Mouse (Mus musculus): ENCODE measurements around the gene Atp10b. TPM values are rescaled to one million over a fixed set of nuclear protein-coding genes. Genes with fewer than 3 reads are reported as not detected.
"Not testable (repeated sequence)": the region's sequence is repeated elsewhere in the genome, so short reads cannot be mapped to it uniquely, and the experiment has no call there.

The Atp10b gene
- polyA plus RNA-seq (2012; rRNA removed): 0.23 and 0.31 TPM in 2 replicates

GRCm38 (mm10) chr11:43149577-43149976, at the start of gene Atp10b:
Gene Atp10b (plus strand): TSS chr11:43149877.
- no peak for DNase-seq
- WGBS: 43% methylated on average over 1 of the region's 1 CpGs
- Histone ChIP-seq H3K4me1 (ENCODE audit: control insufficient read depth, insufficient read depth, low read length) (no peaks in the 10 kb centered on the region), H3K4me3 (replicated peaks; ENCODE audit: extremely low read depth, low read depth, low read length) (no peak within 1 kb of the TSS)
- TF ChIP-seq POLR2A (IDR thresholded peaks at IDR 0.05; ENCODE audit: borderline replicate concordance, extremely low read depth, low read depth, low read length) (no peak), CTCF (IDR thresholded peaks at IDR 0.05; ENCODE audit: insufficient read depth, low read length) (no peak)

GRCm38 (mm10) chr11:43101357-43101756, 48.3 kb upstream of the Atp10b start:
- H3K4me1 ChIP-seq (ENCODE audit: control insufficient read depth, insufficient read depth, low read length): no peaks in the 10 kb centered on the region
- no peak for TF ChIP-seq CTCF (IDR thresholded peaks at IDR 0.05; ENCODE audit: insufficient read depth, low read length)
- no peak for TF ChIP-seq POLR2A (IDR thresholded peaks at IDR 0.05; ENCODE audit: borderline replicate concordance, extremely low read depth, low read depth, low read length)
- WGBS: 58% methylated on average over 1 of the region's 1 CpGs
- H3K4me3 ChIP-seq (replicated peaks; ENCODE audit: extremely low read depth, low read depth, low read length): no peak overlapping the region
- DNase-seq: no peak

GRCm38 (mm10) chr11:43125908-43126477, 23.7 kb upstream of the Atp10b start:
- no peak for TF ChIP-seq POLR2A (IDR thresholded peaks at IDR 0.05; ENCODE audit: borderline replicate concordance, extremely low read depth, low read depth, low read length)
- no peak overlapping the region for H3K4me3 ChIP-seq (replicated peaks; ENCODE audit: extremely low read depth, low read depth, low read length)
- no peak for DNase-seq
- WGBS: 72% methylated on average over 4 of the region's 4 CpGs
- no peaks in the 10 kb centered on the region for H3K4me1 ChIP-seq (ENCODE audit: control insufficient read depth, insufficient read depth, low read length)

- H3K4me3 ChIP-seq (replicated peaks; ENCODE audit: extremely low read depth, low read depth, low read length); H3K4me1 ChIP-seq (ENCODE audit: control insufficient read depth, insufficient read depth, low read length); DNase-seq: not testable (repeated sequence)
- WGBS: 70% methylated on average over 12 of the region's 12 CpGs
Observed at GRCm38 (mm10) chr11:43126573-43126972, 23.1 kb upstream of the Atp10b start.

- no peak for DNase-seq
- Histone ChIP-seq H3K4me3 (replicated peaks; ENCODE audit: extremely low read depth, low read depth, low read length) (no peak overlapping the region), H3K4me1 (ENCODE audit: control insufficient read depth, insufficient read depth, low read length) (no peaks in the 10 kb centered on the region)
- 79% methylated on average over 1 of the region's 1 CpGs for WGBS
- no peak for TF ChIP-seq CTCF (IDR thresholded peaks at IDR 0.05; ENCODE audit: insufficient read depth, low read length)
- no peak for TF ChIP-seq POLR2A (IDR thresholded peaks at IDR 0.05; ENCODE audit: borderline replicate concordance, extremely low read depth, low read depth, low read length)
Observed at GRCm38 (mm10) chr11:43141296-43141695, 8.4 kb upstream of the Atp10b start.

GRCm38 (mm10) chr11:43142811-43143210, 6.9 kb upstream of the Atp10b start:
- Histone ChIP-seq H3K4me1 (ENCODE audit: control insufficient read depth, insufficient read depth, low read length) (no peaks in the 10 kb centered on the region), H3K4me3 (replicated peaks; ENCODE audit: extremely low read depth, low read depth, low read length) (no peak overlapping the region)
- no peak for TF ChIP-seq POLR2A (IDR thresholded peaks at IDR 0.05; ENCODE audit: borderline replicate concordance, extremely low read depth, low read depth, low read length)
- TF ChIP-seq CTCF (IDR thresholded peaks at IDR 0.05; ENCODE audit: insufficient read depth, low read length): no peak
- 69% methylated on average over 1 of the region's 1 CpGs for WGBS
- no peak for DNase-seq

- DNase-seq: no peak
- TF ChIP-seq POLR2A (IDR thresholded peaks at IDR 0.05; ENCODE audit: borderline replicate concordance, extremely low read depth, low read depth, low read length) (no peak), CTCF (IDR thresholded peaks at IDR 0.05; ENCODE audit: insufficient read depth, low read length) (no peak)
- Histone ChIP-seq H3K4me3 (replicated peaks; ENCODE audit: extremely low read depth, low read depth, low read length) (no peak overlapping the region), H3K4me1 (ENCODE audit: control insufficient read depth, insufficient read depth, low read length) (no peaks in the 10 kb centered on the region)
- 83% methylated on average over 1 of the region's 1 CpGs for WGBS
Observed at GRCm38 (mm10) chr11:43144178-43144577, 5.5 kb upstream of the Atp10b start.

GRCm38 (mm10) chr11:43144882-43145281, 4.8 kb upstream of the Atp10b start:
- DNase-seq; H3K4me3 ChIP-seq (replicated peaks; ENCODE audit: extremely low read depth, low read depth, low read length); H3K4me1 ChIP-seq (ENCODE audit: control insufficient read depth, insufficient read depth, low read length): not testable (repeated sequence)
- 73% methylated on average over 2 of the region's 2 CpGs for WGBS

- H3K4me1 ChIP-seq (ENCODE audit: control insufficient read depth, insufficient read depth, low read length): no peaks in the 10 kb centered on the region
- WGBS: 34% methylated on average over 2 of the region's 2 CpGs
- H3K4me3 ChIP-seq (replicated peaks; ENCODE audit: extremely low read depth, low read depth, low read length): no peak overlapping the region
- no peak for TF ChIP-seq POLR2A (IDR thresholded peaks at IDR 0.05; ENCODE audit: borderline replicate concordance, extremely low read depth, low read depth, low read length)
- no peak for TF ChIP-seq CTCF (IDR thresholded peaks at IDR 0.05; ENCODE audit: insufficient read depth, low read length)
- no peak for DNase-seq
Observed at GRCm38 (mm10) chr11:43147380-43147779, 2.3 kb upstream of the Atp10b start.

GRCm38 (mm10) chr11:43148341-43148740, 1.3 kb upstream of the Atp10b start:
- no peak overlapping the region for H3K4me3 ChIP-seq (replicated peaks; ENCODE audit: extremely low read depth, low read depth, low read length)
- H3K4me1 ChIP-seq (ENCODE audit: control insufficient read depth, insufficient read depth, low read length): no peaks in the 10 kb centered on the region
- TF ChIP-seq POLR2A (IDR thresholded peaks at IDR 0.05; ENCODE audit: borderline replicate concordance, extremely low read depth, low read depth, low read length) (no peak), CTCF (IDR thresholded peaks at IDR 0.05; ENCODE audit: insufficient read depth, low read length) (no peak)
- 76% methylated on average over 1 of the region's 1 CpGs for WGBS
- DNase-seq: no peak

GRCm38 (mm10) chr11:43155004-43155403, 5.3 kb downstream of the Atp10b start:
- WGBS: 58% methylated on average over 1 of the region's 1 CpGs
- DNase-seq: no peak

More at GRCm38 (mm10) chr11:43155004-43155403, 5.3 kb downstream of the Atp10b start:
- H3K4me1 ChIP-seq (ENCODE audit: control insufficient read depth, insufficient read depth, low read length): no peaks in the 10 kb centered on the region
- H3K4me3 ChIP-seq (replicated peaks; ENCODE audit: extremely low read depth, low read depth, low read length): no peak overlapping the region
- TF ChIP-seq POLR2A (IDR thresholded peaks at IDR 0.05; ENCODE audit: borderline replicate concordance, extremely low read depth, low read depth, low read length) (no peak), CTCF (IDR thresholded peaks at IDR 0.05; ENCODE audit: insufficient read depth, low read length) (no peak)

Data from lung, adult 2 months (tissue).